Mouse (Mus musculus): ENCODE data around the gene Adora3.

- TF ChIP-seq POLR2A (IDR thresholded peaks at IDR 0.05; ENCODE audit: insufficient read depth, low read length) (no peak), CTCF (IDR thresholded peaks at IDR 0.05; ENCODE audit: low read depth, low read length) (no peak), EP300 (IDR thresholded peaks at IDR 0.05; ENCODE audit: insufficient read depth, low read depth, low read length) (no peak)
Measured at GRCm38 (mm10) chr3:105883111-105883510, 12.5 kb downstream of the Adora3 start.

Measured in ES-Bruce4 (cell line).